Mouse (Mus musculus) 3134 (cell line): ENCODE measurements around the gene Sf3b3.
"Not testable (repeated sequence)": the region's sequence is repeated elsewhere in the genome, so short reads cannot be mapped to it uniquely, and the experiment has no call there.

Experiments
- DNase-seq: peaks from one replicate; pipeline ENCODE4 v3.0.0-alpha.2; 2011; ENCODE audit warnings: low spot score; ENCODE audit not compliant: insufficient read length; ENCODE audit errors: extremely low read depth

The Sf3b3 gene

DNA sequence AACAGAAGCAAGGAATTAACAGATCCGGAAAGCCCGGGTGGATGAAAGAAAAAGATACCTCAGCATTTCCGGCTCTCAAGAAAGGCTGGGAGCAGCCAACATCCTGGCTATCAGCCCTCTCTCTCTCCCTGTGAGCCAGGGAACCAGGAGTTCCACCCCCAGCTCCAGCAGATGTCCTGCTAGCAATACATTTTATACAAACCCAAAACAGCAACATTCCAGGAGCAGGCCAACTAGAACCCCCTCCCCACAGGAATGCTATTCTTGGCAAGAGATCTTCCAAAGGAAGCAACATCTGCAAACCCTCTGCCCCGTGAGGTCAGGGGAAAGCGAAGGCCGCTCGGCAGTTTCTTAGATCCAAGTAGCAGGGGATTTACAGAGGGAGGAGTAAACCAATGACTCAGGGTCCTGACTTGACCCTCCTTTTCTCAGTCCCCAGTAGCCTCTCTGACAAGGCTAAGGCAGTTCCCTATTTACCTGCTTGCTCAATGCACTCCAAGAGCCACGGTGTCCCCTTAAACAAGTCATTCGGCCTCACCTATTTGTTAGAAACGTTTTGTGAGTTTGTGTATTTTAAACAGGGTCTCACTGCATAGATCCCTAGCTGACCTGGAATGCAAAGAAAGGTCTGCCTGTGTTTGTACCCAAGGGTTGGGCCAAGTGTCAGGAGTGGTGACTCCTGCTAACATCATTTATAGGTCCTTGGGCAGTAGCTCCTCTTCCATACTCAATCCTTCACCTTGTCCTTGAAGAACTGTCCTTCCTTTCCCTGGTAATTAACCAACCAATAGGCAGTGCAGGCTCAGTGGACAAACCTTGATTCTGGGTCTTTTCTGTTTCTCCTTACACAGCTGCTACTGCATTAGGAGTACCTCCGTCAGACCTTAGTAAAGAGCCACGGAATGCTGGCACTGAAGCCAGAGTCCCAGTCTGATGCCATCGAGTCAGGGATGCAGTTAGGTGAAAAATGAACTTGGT lies 37.8 kb downstream of the Sf3b3 start:
- DNase-seq = peak; percentile 77

GRCm38 (mm10) chr8:110806146-110806545 lies 40.4 kb downstream of the Sf3b3 start:
- DNase-seq = no peak

DNA sequence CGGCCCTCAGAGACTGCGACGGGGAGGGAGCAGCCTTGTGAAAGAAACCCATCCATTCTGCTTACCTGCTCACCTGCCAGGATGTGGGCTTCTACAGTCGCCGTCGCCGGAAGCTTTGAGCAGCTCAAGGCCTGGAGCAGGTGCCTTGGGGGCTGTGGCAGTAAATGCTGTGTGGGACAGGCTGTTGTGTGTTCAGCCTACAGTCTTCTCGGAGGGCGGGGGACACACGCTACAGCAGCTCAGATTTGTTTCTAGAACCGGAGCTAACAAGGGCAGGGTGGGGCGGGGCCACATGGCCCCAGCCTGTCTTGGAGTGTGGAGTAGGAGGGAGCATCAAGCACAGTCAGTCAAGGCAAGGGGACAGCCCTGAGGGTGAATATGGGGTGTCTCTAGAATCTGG lies 40.9 kb downstream of the Sf3b3 start, which contains the start of gene Il34:
Il34 (minus strand) TSS at position 256 of the 400 bp plus-strand sequence.
- no peak for DNase-seq

GRCm38 (mm10) chr8:110804825-110805514 lies 41.6 kb downstream of the Sf3b3 start:
- no peak for DNase-seq

DNA sequence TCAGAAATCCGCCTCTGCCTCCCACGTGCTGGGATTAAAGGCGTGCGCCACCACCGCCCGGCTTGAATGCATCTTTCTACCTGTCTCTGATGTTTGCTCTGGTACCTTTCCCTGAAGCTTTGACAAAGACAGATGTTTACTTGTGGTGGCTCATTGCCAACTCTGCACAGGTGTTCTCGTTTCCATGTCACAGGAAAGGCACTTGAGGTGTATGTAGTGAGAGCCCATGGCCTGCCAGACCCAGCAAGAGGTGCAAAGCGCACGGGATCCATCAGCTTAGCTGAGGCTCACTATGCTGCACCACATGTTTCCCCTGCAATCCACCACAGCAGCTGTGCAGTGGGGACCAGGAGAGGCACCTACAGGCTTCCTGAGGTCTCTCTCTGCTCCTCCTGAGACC lies 42.7 kb downstream of the Sf3b3 start:
- DNase-seq = no peak

DNA sequence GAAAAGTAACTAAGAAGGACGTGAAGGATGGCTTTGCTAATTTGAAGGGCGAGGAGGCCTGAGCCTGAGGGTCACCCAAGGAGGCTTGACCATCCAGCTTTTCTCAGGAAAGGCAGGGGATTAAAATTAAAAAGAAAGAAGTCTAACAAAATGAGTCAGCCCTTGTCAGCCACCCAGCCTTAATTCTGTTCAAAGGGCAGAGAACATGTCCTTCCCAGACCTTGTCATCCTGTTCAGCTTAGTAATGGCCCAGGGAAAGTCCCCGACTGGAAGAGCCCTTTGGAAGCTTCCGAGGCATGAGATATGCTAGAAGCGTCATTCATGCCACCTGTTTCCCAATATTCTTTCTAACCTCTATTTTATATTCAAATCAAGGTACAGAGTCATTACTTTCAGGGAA lies 43.6 kb downstream of the Sf3b3 start:
- DNase-seq = no peak

DNA sequence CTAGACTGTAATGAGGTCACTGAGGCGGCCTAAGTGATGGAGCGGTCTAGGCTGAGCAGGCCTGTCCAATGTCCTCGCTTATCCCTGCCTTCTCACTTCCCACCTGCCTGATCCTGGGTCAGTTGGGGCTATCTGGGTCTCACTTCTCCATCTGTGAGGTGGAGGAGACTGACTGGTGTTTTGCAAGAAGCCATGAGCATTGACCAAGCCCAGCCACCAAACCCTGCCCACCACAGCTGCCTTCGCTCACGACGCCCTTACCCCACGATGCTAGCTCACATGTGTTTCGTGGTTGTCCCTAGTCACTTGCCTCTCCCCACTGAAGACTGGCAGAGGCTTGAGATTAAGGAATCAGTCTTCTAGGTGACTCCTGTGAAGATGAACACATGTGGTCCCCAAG lies 49.5 kb downstream of the Sf3b3 start:
- DNase-seq = no peak

GRCm38 (mm10) chr8:110794363-110794965 lies 52.1 kb downstream of the Sf3b3 start:
- peak; percentile 62 for DNase-seq

- DNase-seq = peak; percentile 86
Observed at GRCm38 (mm10) chr8:110793936-110794335, 52.7 kb downstream of the Sf3b3 start.

- peak; percentile 90 for DNase-seq
Observed at GRCm38 (mm10) chr8:110793511-110793910, 53.1 kb downstream of the Sf3b3 start.

- no peak for DNase-seq
Observed at GRCm38 (mm10) chr8:110792574-110793200, 53.9 kb downstream of the Sf3b3 start.

GRCm38 (mm10) chr8:110791164-110791563 lies 55.4 kb downstream of the Sf3b3 start:
- DNase-seq = no peak

DNA sequence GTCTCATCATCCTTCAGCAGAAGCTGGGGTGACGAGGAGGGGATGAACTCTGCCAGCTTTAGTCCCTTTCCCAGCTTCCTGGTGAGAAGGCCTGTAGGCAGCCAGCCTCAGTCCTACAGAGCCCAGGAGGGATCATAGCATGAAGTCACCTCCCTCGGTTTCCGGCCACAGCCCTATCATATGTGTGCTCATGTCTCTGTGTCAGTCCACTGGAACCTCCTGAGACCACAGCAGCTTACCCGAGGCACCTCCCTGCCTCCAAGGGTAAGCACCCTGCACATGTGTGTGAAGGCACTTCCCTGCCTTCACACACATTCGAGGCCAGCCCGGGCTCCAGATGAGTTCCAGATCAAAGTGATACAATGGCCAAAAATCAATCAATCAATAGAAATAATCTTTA lies 56.3 kb downstream of the Sf3b3 start:
- DNase-seq = peak; percentile 64

GRCm38 (mm10) chr8:110789571-110789970 lies 57.0 kb downstream of the Sf3b3 start:
- DNase-seq = peak; percentile 73

DNA sequence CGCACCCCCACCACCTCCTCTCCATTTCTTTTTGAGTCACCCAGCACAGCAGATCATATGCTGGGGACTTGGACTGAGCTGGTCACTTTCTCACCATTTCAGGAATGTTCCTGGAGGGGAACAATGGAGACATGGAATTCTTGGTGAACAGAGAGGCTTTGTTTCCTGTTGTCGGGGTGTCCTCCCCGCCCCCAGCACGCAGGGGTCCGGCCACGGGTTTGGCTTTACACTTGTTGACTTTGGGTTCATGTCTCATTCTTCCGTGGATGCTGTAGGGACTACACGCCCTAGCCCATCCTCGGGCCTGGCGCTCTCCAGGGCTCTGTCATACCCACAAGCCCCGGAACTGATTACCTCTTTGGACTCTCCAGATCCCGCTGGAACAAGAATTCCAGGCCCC lies 57.6 kb downstream of the Sf3b3 start:
- DNase-seq = peak; percentile 97

- no peak for DNase-seq
Observed at GRCm38 (mm10) chr8:110787411-110787954, 59.1 kb downstream of the Sf3b3 start.

DNA sequence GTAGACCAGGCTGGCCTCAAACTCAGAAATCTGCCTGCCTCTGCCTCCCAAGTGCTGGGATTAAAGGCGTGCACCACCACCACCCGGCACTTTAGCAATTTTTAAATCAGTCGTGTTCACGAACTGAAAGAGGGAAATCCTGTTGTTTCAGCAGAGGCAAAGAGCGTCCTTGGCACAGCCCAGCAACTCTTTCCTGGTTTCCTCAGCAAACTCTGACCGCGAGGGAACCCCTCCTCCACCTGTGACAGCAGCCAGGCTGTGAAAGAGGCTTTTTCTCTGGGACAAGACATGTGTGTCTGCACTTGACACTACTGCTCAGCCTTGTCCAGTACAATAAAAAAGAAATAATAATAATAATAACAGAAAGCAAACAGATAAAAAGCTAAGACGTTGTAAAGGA lies 59.7 kb downstream of the Sf3b3 start:
- DNase-seq = no peak

- DNase-seq = not testable (repeated sequence)
Observed at GRCm38 (mm10) chr8:110786501-110786900, 60.1 kb downstream of the Sf3b3 start.

DNA sequence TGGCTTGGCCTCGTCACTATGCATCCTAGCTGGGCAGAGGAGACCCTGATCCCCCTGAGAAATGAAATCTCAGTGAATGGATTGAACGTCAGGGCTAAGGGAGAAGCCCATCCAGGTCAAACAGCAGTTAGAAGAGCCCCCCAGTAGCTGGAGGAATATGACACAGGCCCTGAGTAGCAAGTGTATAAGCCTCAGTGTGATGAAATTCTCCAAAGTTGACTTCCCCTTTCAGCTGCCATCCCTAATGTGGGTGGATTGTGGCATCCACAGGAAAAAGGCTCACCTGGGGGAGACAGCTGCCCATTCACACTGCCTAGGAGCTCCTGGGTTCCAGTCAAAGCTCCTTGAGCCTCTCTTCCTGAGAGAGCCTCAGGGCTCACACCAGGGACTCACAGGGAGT lies 61.2 kb downstream of the Sf3b3 start:
- DNase-seq = no peak

GRCm38 (mm10) chr8:110779924-110780718 lies 66.5 kb downstream of the Sf3b3 start:
- DNase-seq = peak; percentile 60
